Mouse (Mus musculus) hindbrain, embryonic 16.5 days (tissue): Measurements from ENCODE around the gene Abhd12. TPM values are rescaled to one million over a fixed set of nuclear protein-coding genes. Genes with fewer than 3 reads are reported as not detected.
A peak's percentile ranks its signal among the peaks of the same experiment; 100 is the strongest.
"Not testable (repeated sequence)": the region's sequence is repeated elsewhere in the genome, so short reads cannot be mapped to it uniquely, and the experiment has no call there.

ENCODE experiments used
- ATAC-seq: fragments of 200-750 bp; cut with Nextera tagmentation; 2 replicates; pipeline ENCODE4 v1.8.0; 2017; ENCODE audit warnings: moderate TSS enrichment, moderate library complexity
- H3K27ac ChIP-seq: fragments of 300-500 bp; sonication (generic); 2 replicates; pipeline ENCODE4 v1.5.1; 2014; ENCODE audit warnings: low read depth, mild to moderate bottlenecking, control low read depth, low read length, moderate library complexity
- H3K27me3 ChIP-seq: fragments of 300-500 bp; sonication (generic); replicated peaks from 2 replicates; pipeline ENCODE4 v1.6.1; 2014; ENCODE audit warnings: low read length; ENCODE audit not compliant: control insufficient read depth, insufficient read depth
- H3K36me3 ChIP-seq: fragments of 300-500 bp; sonication (generic); 2 replicates; pipeline ENCODE4 v1.6.1; 2014; ENCODE audit warnings: mild to moderate bottlenecking, low read length, moderate library complexity, mixed read lengths; ENCODE audit not compliant: control insufficient read depth, insufficient read depth
- H3K4me1 ChIP-seq: fragments of 300-500 bp; sonication (generic); 2 replicates; pipeline ENCODE4 v1.6.1; 2014; ENCODE audit warnings: low read depth, low read length; ENCODE audit not compliant: control insufficient read depth, insufficient read depth
- H3K4me2 ChIP-seq: fragments of 300-500 bp; sonication (generic); 2 replicates; pipeline ENCODE4 v1.6.1; 2014; ENCODE audit warnings: mild to moderate bottlenecking, low read length, control low read depth, moderate library complexity
- H3K4me3 ChIP-seq: fragments of 300-500 bp; sonication (generic); 2 replicates; pipeline ENCODE4 v1.5.1; 2014; ENCODE audit warnings: mild to moderate bottlenecking, low read length, control low read depth, moderate library complexity
- H3K9ac ChIP-seq: fragments of 300-500 bp; sonication (generic); 2 replicates; pipeline ENCODE4 v1.6.1; 2014; ENCODE audit warnings: low read depth, mild to moderate bottlenecking, control low read depth, low read length, moderate library complexity
- H3K9me3 ChIP-seq: fragments of 300-500 bp; sonication (generic); 2 replicates; pipeline ENCODE4 v1.6.1; 2014; ENCODE audit warnings: mild to moderate bottlenecking, low read length, moderate library complexity; ENCODE audit not compliant: control insufficient read depth
- WGBS: fragments of 180-500 bp; shearing (Covaris S2); extraction: QIAGEN DNeasy Blood & Tissue Kit; methylation state at CpG from one replicate; pipeline ENCODE4 v1.1.7; 2014; 5-methylcytosine and 5-hydroxymethylcytosine counted together
- polyA plus RNA-seq: library from polyadenylated mRNA; unstranded; fragments of >200 nt; fragmentation: Nextera tagmentation; extraction: Ambion mirVana; gene quantifications from 2 replicates; pipeline ENCODE4 v1.2.1, GENCODE M21; 2015

Gene Abhd12
- polyA plus RNA-seq, result 143 and 157 TPM in 2 replicates

DNA sequence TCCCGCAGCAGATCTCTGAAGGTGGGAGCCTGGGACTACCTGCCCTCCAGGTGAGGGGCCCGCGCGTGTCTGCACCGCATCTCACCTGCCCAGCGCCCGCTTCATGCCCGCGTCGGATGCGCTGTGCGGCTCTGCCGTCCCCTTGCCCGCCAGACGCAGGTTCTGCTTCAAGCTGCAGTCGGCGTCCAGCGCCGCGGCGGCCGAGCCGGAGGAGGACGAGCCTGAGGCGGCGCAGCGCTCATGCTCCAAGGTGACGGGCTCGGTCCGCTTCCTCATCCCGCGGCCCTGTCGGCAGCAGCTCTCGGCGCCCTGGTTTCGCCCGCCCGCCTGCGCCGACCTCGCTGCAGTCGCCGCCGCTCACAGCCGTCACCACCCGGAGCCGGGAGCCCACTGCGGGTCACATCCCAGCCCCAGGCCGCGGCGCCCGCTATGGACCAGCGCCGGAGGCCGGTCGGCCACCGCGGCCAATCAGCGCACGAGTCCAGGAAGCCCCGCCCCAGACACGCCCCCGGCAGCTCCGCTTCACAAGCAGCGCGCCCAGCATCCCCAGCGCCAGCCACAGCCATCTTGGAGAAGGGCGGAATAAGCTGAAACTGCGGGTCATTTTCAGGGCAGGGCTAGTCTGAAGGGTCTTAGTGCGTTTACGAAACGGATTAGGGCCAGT is at the start of gene Abhd12:
Gene Abhd12 (minus strand): TSS at position 470 of the 664 bp plus-strand sequence.
- Histone ChIP-seq H3K27me3 (no peaks in the 10 kb centered on the region), H3K9me3 (no peaks in the 10 kb centered on the region), H3K4me1 (peaks cover 15% of the 10 kb centered on the region), H3K36me3 (no peaks in the 10 kb centered on the region), H3K4me3 (peak within 1 kb of the TSS; percentile 97), H3K4me2 (peak within 1 kb of the TSS; percentile 86), H3K9ac (peak within 1 kb of the TSS; percentile 97), H3K27ac (peak within 1 kb of the TSS; percentile 90)
- peak; percentile 98 for ATAC-seq
- under 1% methylated on average over 67 of the region's 72 CpGs for WGBS

- Histone ChIP-seq H3K9ac (no peak overlapping the region), H3K4me2 (no peak overlapping the region), H3K4me3 (no peak overlapping the region), H3K9me3 (no peaks in the 10 kb centered on the region), H3K4me1 (no peaks in the 10 kb centered on the region), H3K27me3 (no peaks in the 10 kb centered on the region), H3K27ac (no peak overlapping the region), H3K36me3 (no peaks in the 10 kb centered on the region)
- no peak for ATAC-seq
- 89% methylated on average over 2 of the region's 2 CpGs for WGBS
Observed at GRCm38 (mm10) chr2:150951201-150951600, 46.7 kb upstream of the Abhd12 start.

- ATAC-seq, result no peak
- no peak overlapping the region for H3K9ac ChIP-seq
- H3K4me1 ChIP-seq, result no peaks in the 10 kb centered on the region
- H3K4me2 ChIP-seq, result no peak overlapping the region
- H3K4me3 ChIP-seq, result no peak overlapping the region
- WGBS, result 94% methylated on average over 6 of the region's 6 CpGs
- no peaks in the 10 kb centered on the region for H3K9me3 ChIP-seq
- H3K36me3 ChIP-seq, result no peaks in the 10 kb centered on the region
- no peak overlapping the region for H3K27ac ChIP-seq
- H3K27me3 ChIP-seq, result no peaks in the 10 kb centered on the region
Observed at GRCm38 (mm10) chr2:150950056-150950455, 45.5 kb upstream of the Abhd12 start.

DNA sequence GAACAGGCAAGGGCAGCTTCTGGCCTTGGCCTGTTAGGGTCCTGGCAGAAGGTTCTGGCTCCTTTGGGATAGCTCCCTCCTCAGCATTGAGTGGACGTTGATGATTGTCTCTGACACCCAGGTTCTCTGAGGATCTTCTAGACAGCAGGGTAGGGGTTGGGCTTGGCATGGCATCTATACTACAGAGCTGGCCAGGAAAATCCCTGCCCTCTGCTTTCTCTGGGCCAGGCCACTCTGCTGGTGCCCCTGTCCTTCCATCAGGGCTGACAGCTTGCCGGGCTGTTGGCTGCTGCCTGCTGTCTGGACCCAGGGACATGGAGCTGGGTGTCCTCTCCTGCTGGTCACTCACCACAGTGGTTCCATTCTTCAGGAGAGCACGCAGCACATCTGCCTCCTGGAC is 45.1 kb upstream of the Abhd12 start:
- ATAC-seq, result no peak
- H3K4me2 ChIP-seq, result no peak overlapping the region
- 90% methylated on average over 3 of the region's 3 CpGs for WGBS

GRCm38 (mm10) chr2:150948786-150949185 is 44.2 kb upstream of the Abhd12 start:
- Histone ChIP-seq H3K27ac (no peak overlapping the region), H3K36me3 (no peaks in the 10 kb centered on the region), H3K4me1 (no peaks in the 10 kb centered on the region), H3K9ac (no peak overlapping the region), H3K4me2 (no peak overlapping the region), H3K27me3 (no peaks in the 10 kb centered on the region), H3K9me3 (no peaks in the 10 kb centered on the region), H3K4me3 (no peak overlapping the region)
- 82% methylated on average over 5 of the region's 5 CpGs for WGBS
- ATAC-seq, result no peak

More for the DNA sequence above, 45.1 kb upstream of the Abhd12 start:
- no peak overlapping the region for H3K4me3 ChIP-seq
- H3K9ac ChIP-seq, result no peak overlapping the region
- no peak overlapping the region for H3K27ac ChIP-seq
- H3K27me3 ChIP-seq, result no peaks in the 10 kb centered on the region
- H3K9me3 ChIP-seq, result no peaks in the 10 kb centered on the region
- H3K36me3 ChIP-seq, result no peaks in the 10 kb centered on the region
- no peaks in the 10 kb centered on the region for H3K4me1 ChIP-seq

DNA sequence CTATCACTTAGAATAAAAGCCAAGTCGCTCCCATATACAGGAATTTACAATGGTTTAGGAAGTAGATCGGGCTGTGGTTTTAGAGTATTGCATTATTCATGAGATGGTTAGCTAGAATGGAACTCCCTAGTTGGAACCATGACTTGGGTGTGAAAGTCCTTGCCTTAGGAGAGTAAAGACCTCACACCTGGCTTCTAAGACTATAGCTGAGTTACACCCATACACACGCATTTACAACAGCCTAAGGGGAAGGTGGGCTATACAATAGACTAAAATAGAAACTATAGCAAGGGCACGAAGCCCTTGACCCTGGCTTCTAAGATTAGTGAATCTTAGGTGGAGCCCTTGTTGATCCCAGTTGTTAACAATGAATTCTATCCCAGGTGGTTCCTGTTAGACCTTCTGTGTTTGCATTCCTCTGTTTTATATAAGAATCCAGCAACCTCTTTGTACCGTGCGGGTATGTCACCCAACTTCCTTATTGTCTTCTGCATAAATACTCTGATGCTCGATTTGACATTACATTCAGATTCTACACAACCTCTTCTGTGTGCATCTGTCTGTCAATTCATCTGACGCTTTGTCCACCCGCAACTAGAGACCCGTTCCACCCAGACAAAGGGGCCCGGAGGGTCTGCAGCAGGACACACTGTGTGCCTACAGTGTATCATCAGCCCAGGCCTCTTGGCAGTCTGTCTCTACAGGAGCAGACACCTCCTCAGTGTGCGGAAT is 43.5 kb upstream of the Abhd12 start:
- WGBS, result 91% methylated on average over 12 of the region's 12 CpGs
- H3K4me2 ChIP-seq, H3K9me3 ChIP-seq, H3K27me3 ChIP-seq, H3K36me3 ChIP-seq, H3K9ac ChIP-seq, H3K4me1 ChIP-seq, H3K27ac ChIP-seq, H3K4me3 ChIP-seq, ATAC-seq: not testable (repeated sequence)

GRCm38 (mm10) chr2:150947341-150947740 is 42.8 kb upstream of the Abhd12 start:
- H3K4me1 ChIP-seq, H3K27me3 ChIP-seq, H3K4me3 ChIP-seq, H3K9ac ChIP-seq, H3K4me2 ChIP-seq, H3K36me3 ChIP-seq, ATAC-seq, H3K9me3 ChIP-seq, H3K27ac ChIP-seq: not testable (repeated sequence)
- WGBS, result 90% methylated on average over 5 of the region's 5 CpGs

- Histone ChIP-seq H3K36me3 (no peaks in the 10 kb centered on the region), H3K4me1 (no peaks in the 10 kb centered on the region)
Observed at GRCm38 (mm10) chr2:150944017-150944416, 39.5 kb upstream of the Abhd12 start.

DNA sequence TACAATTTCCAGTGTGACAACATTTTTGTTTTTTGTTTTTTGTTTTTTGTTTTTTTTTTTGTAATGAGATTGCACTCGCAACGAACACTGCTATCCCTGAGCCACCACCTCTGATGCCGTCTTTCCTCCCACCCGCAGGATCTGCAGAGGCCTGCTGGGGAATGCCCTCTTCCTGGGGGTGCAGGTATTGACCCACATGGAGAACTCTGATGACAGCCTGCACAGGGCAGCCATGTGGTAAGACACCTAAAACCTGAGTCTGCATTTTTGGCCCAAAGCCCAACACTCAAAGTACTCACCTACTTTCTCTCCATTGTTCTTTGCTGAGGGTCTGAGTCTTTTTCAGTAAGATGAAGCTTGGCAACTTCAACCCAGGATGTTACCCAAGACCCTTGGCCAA is 30.1 kb upstream of the Abhd12 start:
- Histone ChIP-seq H3K4me2 (no peak overlapping the region), H3K27me3 (no peaks in the 10 kb centered on the region), H3K36me3 (peaks cover 5% of the 10 kb centered on the region; the same call in 1 of the 2 replicates), H3K4me3 (no peak overlapping the region), H3K9ac (no peak overlapping the region), H3K9me3 (no peaks in the 10 kb centered on the region), H3K4me1 (no peaks in the 10 kb centered on the region), H3K27ac (no peak overlapping the region)
- WGBS, result 92% methylated on average over 4 of the region's 4 CpGs
- ATAC-seq, result no peak

More at GRCm38 (mm10) chr2:150944017-150944416, 39.5 kb upstream of the Abhd12 start:
- H3K27ac ChIP-seq, result no peak overlapping the region
- H3K9me3 ChIP-seq, result no peaks in the 10 kb centered on the region
- H3K9ac ChIP-seq, result no peak overlapping the region
- WGBS, result 93% methylated on average over 5 of the region's 5 CpGs
- H3K27me3 ChIP-seq, result no peaks in the 10 kb centered on the region
- ATAC-seq, result no peak
- no peak overlapping the region for H3K4me2 ChIP-seq
- no peak overlapping the region for H3K4me3 ChIP-seq
